Comparison of ENCODE assay signal across 17 mouse cellular contexts in the genomic region with DNA sequence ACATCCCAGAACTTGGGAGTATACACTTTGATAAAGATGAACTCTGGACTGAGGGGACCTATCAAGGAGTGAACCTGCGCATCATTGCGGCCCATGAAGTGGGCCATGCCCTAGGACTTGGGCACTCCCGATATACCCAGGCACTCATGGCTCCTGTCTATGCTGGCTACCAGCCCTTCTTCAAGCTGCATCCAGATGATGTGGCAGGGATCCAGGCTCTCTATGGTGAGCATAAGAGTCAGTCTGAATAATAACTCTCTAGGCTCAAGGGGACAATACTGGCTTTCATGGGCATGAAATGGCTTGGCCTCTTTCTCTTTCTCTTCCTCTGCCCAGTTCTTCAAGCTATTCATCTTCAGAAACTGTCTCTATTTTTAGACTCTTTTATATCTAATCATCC. TPM values are rescaled to one million over a fixed set of nuclear protein-coding genes. Genes with fewer than 3 reads are reported as not detected.
DNase-seq lines count a peak whose midpoint lies in the region; TF ChIP-seq lines count a peak whose summit lies in the region.
"Had no signal": no experiment of that assay in that cellular context is flagged by ENCODE, and none has a peak within 500 bp of the region (broad histone marks: within the 10 kb centered on the region; RNA-seq: fewer than 3 reads in every experiment).

No protein-coding gene starts in this region.

- H3K27ac ChIP-seq in layer of hippocampus, adult 2 months: no peak overlapping the region
- H3K27ac ChIP-seq: embryonic facial prominence, embryonic 13.5 days; forebrain, embryonic 13.5 days; hindbrain, embryonic 10.5 days; hindbrain, embryonic 14.5 days had no signal

- peak; percentile 19 for DNase-seq in cerebellum, adult 9-11 months
- no peak for DNase-seq in cerebellum, adult 8-10 months
- DNase-seq in heart, adult 11 months: peak; percentile 87
- DNase-seq in heart, adult 18-20 months: no peak
- DNase-seq in layer of hippocampus, adult 9-11 months: peak; percentile 58
- DNase-seq in layer of hippocampus, adult 2 months (ENCODE audit: low spot score in 2 of 2): no peak
- peak; percentile 82 for DNase-seq in brain, adult 2 months (ENCODE audit: low read depth, low spot score)
- DNase-seq in kidney, adult 18-20 months: no peak
- DNase-seq: adrenal gland, postnatal 14 days; B cell, adult 2 months; cerebellum, postnatal 36 days; gastrocnemius, postnatal 10 days had no signal

- H3K4me3 ChIP-seq in layer of hippocampus, adult 2 months: no peak overlapping the region
- H3K4me3 ChIP-seq: embryonic facial prominence, embryonic 13.5 days; forebrain, embryonic 13.5 days; heart, embryonic 12.5 days; hindbrain, embryonic 10.5 days had no signal

- TF ChIP-seq CTCF in layer of hippocampus, adult 2 months (conservative IDR thresholded peaks at IDR 0.05): no peak

RNA-seq across cellular contexts. Expression of a gene that starts 4.9 kb away (rescaled TPM):
- 1 to 10 TPM; 1.9 to 3.7 TPM for total RNA-seq in heart, adult 18-20 months (2021)
- total RNA-seq in layer of hippocampus, adult 2 months (2021): under 1 TPM; 0.61 to 0.84 TPM

RNA-seq across cellular contexts. Expression of a gene that starts 8.3 kb away (rescaled TPM):
- 10 to 100 TPM; 34.0 to 35.3 TPM for total RNA-seq in heart, adult 18-20 months (2021)
- 10 to 100 TPM; 65.5 to 73.3 TPM for total RNA-seq in layer of hippocampus, adult 2 months (2021)

RNA-seq across cellular contexts. Expression of a gene that starts 8.6 kb away (rescaled TPM):
- total RNA-seq in heart, adult 18-20 months (2021): 1 to 10 TPM; 4.6 to 5.6 TPM
- total RNA-seq in layer of hippocampus, adult 2 months (2021): 10 to 100 TPM in 1 of 2 experiments, 1 to 10 TPM in 1; 9.4 to 10.9 TPM

RNA-seq across cellular contexts. Expression of a gene that starts 21.6 kb away (rescaled TPM):
- total RNA-seq in heart, adult 18-20 months (2021): 10 to 100 TPM; 35.6 to 39.7 TPM
- total RNA-seq in layer of hippocampus, adult 2 months (2021): 10 to 100 TPM; 39.3 to 42.2 TPM

RNA-seq across cellular contexts. Expression of a gene that starts 25.9 kb away (rescaled TPM):
- 1 to 10 TPM; 8.1 to 9.7 TPM for total RNA-seq in heart, adult 18-20 months (2021)
- 1 to 10 TPM; 6.7 to 8.4 TPM for total RNA-seq in layer of hippocampus, adult 2 months (2021)

Comparison
In these comparisons a context has a peak if more than half of its experiments do, and no peak if none do; other contexts are left out.
1. DNase-seq: peak in cerebellum, adult 9-11 months (single experiment), heart, adult 11 months (single experiment), layer of hippocampus, adult 9-11 months (single experiment) and brain, adult 2 months (single experiment); none in cerebellum, adult 8-10 months (single experiment), heart, adult 18-20 months (0 of 2), layer of hippocampus, adult 2 months (0 of 2) and kidney, adult 18-20 months (single experiment).